Mouse (Mus musculus) thymus, adult 2 months (tissue): ENCODE measurements around the gene Nbl1.

Source experiments
- CTCF ChIP-seq: fragments of 200-500 bp; IDR thresholded peaks from 2 replicates; pipeline ENCODE4 v1.5.1; 2012; ENCODE audit warnings: mild to moderate bottlenecking, control low read depth, low read length, moderate library complexity, borderline replicate concordance; ENCODE audit not compliant: control insufficient read depth, poor library complexity, insufficient read depth; ENCODE audit errors: extremely low read depth
- POLR2A ChIP-seq: fragments of 200-500 bp; IDR thresholded peaks from 2 replicates; pipeline ENCODE4 v1.6.1; 2012; ENCODE audit warnings: mild to moderate bottlenecking, low read length, control low read depth, moderate library complexity; ENCODE audit not compliant: control insufficient read depth, poor library complexity, insufficient read depth; ENCODE audit errors: extremely low read depth

DNA sequence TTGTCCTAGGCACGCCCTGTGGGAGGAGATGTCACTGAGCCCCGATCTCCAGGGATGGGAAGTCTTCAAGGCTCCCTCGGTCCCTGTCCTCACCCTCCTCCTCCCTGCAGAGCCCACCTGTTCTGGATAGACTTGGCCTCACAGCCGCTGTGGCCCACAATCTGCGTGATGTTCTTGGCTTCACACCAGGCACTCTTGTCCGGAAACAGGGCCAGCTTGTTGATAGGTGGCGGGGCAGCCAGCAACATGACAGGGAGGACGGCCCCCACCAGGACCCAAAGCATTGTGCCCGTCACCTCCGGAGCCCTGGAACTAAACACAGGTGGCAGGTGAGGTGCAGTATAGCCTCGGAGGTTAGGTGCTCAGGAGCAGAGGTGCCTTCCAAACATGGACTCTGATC, 7.5 kb downstream of the Nbl1 start:
- TF ChIP-seq CTCF, result no peak
- TF ChIP-seq POLR2A, result no peak
